Mouse (Mus musculus) urinary bladder, postnatal 4 days (tissue): Measurements from ENCODE around the gene Atp9a.

Source experiments
- DNase-seq, 2 experiments: peaks; one replicate each; pipeline ENCODE4 v3.0.0; 2021 to 2022; ENCODE audit warnings: low spot score in 2 of 2

The Atp9a gene

GRCm38 (mm10) chr2:168740496-168740895, 1.7 kb downstream of the Atp9a start:
- DNase-seq = no peak

GRCm38 (mm10) chr2:168738854-168739253, 3.4 kb downstream of the Atp9a start:
- no peak for DNase-seq

GRCm38 (mm10) chr2:168737878-168738277, 4.3 kb downstream of the Atp9a start:
- DNase-seq = no peak

- no peak for DNase-seq
Measured at GRCm38 (mm10) chr2:168734023-168734422, 8.2 kb downstream of the Atp9a start.

GRCm38 (mm10) chr2:168731258-168731657, 11.0 kb downstream of the Atp9a start:
- no peak for DNase-seq

- DNase-seq = no peak
Measured at GRCm38 (mm10) chr2:168729736-168730135, 12.5 kb downstream of the Atp9a start.

- no peak for DNase-seq
Measured at GRCm38 (mm10) chr2:168728045-168728444, 14.2 kb downstream of the Atp9a start.

- peak in 1 of 2 experiments; percentile 44 for DNase-seq
Measured at GRCm38 (mm10) chr2:168726007-168726406, 16.2 kb downstream of the Atp9a start.

GRCm38 (mm10) chr2:168721313-168721712, 20.9 kb downstream of the Atp9a start:
- DNase-seq = no peak

GRCm38 (mm10) chr2:168719742-168720141, 22.5 kb downstream of the Atp9a start:
- DNase-seq = no peak

GRCm38 (mm10) chr2:168718735-168719134, 23.5 kb downstream of the Atp9a start:
- DNase-seq = no peak

- no peak for DNase-seq
Measured at GRCm38 (mm10) chr2:168718267-168718666, 23.9 kb downstream of the Atp9a start.

- DNase-seq = no peak
Measured at GRCm38 (mm10) chr2:168712199-168713176, 29.7 kb downstream of the Atp9a start.

GRCm38 (mm10) chr2:168710979-168711378, 31.2 kb downstream of the Atp9a start:
- DNase-seq = no peak

- DNase-seq = no peak
Measured at GRCm38 (mm10) chr2:168707766-168708165, 34.4 kb downstream of the Atp9a start.

- no peak for DNase-seq
Measured at GRCm38 (mm10) chr2:168702266-168702665, 39.9 kb downstream of the Atp9a start.

- no peak for DNase-seq
Measured at GRCm38 (mm10) chr2:168695027-168695403, 47.2 kb downstream of the Atp9a start.

- DNase-seq = no peak
Measured at GRCm38 (mm10) chr2:168694379-168695026, 47.7 kb downstream of the Atp9a start.

- DNase-seq = peak in 1 of 2 experiments; percentile 37
Measured at GRCm38 (mm10) chr2:168691774-168692173, 50.4 kb downstream of the Atp9a start.

GRCm38 (mm10) chr2:168687326-168687725, 54.9 kb downstream of the Atp9a start:
- no peak for DNase-seq

- no peak for DNase-seq
Measured at GRCm38 (mm10) chr2:168685909-168686308, 56.3 kb downstream of the Atp9a start.

- no peak for DNase-seq
Measured at GRCm38 (mm10) chr2:168684695-168685094, 57.5 kb downstream of the Atp9a start.
